Mouse (Mus musculus) intestine, postnatal 0 days (tissue): ENCODE measurements at regions not wholly inside any gene's neighbourhood (a gene's known extent, or its start where the extent isn't known, plus 50 kb on each side); places are given as distances from the start of the nearest gene placed in this dataset.

Source experiments
- ATAC-seq: fragments of 200-750 bp; cut with Nextera tagmentation; 2 replicates; pipeline ENCODE4 v1.8.0; 2017; ENCODE audit warnings: mild to moderate bottlenecking, moderate TSS enrichment, moderate library complexity
- H3K27ac ChIP-seq: fragments of 300-500 bp; sonication (generic); 2 replicates; pipeline ENCODE4 v1.5.1; 2014; ENCODE audit warnings: mild to moderate bottlenecking, low read depth, low read length, moderate library complexity
- H3K27me3 ChIP-seq: fragments of 300-500 bp; sonication (generic); replicated peaks from 2 replicates; pipeline ENCODE4 v1.6.1; 2014; ENCODE audit warnings: low read length, mixed read lengths; ENCODE audit not compliant: control insufficient read depth, insufficient read depth
- H3K36me3 ChIP-seq: fragments of 300-500 bp; sonication (generic); 2 replicates; pipeline ENCODE4 v1.6.1; 2014; ENCODE audit warnings: mild to moderate bottlenecking, moderate library complexity; ENCODE audit not compliant: control insufficient read depth, insufficient read depth
- H3K4me1 ChIP-seq: fragments of 300-500 bp; sonication (generic); replicated peaks from 2 replicates; pipeline ENCODE4 v1.6.1; 2014; ENCODE audit warnings: antibody characterized with exemption, low read length, mixed read lengths; ENCODE audit not compliant: control insufficient read depth, insufficient read depth
- H3K4me2 ChIP-seq: fragments of 300-500 bp; sonication (generic); replicated peaks from 2 replicates; pipeline ENCODE4 v1.6.1; 2014; ENCODE audit warnings: low read depth, mild to moderate bottlenecking, moderate library complexity
- H3K4me3 ChIP-seq: fragments of 300-500 bp; sonication (generic); 2 replicates; pipeline ENCODE4 v1.5.1; 2014; ENCODE audit warnings: low read depth, low read length
- H3K9ac ChIP-seq: fragments of 300-500 bp; sonication (generic); 2 replicates; pipeline ENCODE4 v1.6.1; 2014; ENCODE audit warnings: mild to moderate bottlenecking, low read depth, low read length
- H3K9me3 ChIP-seq: fragments of 300-500 bp; sonication (generic); 2 replicates; pipeline ENCODE4 v1.6.1; 2016; ENCODE audit warnings: mixed run types; ENCODE audit not compliant: control insufficient read depth
- CTCF ChIP-seq: sonication (generic); IDR thresholded peaks from 2 replicates; pipeline ENCODE4 v1.5.1; 2016; ENCODE audit warnings: low read depth, mild to moderate bottlenecking, control low read depth, antibody characterized with exemption, moderate library complexity
- WGBS: fragments of 180-500 bp; shearing (Covaris S2); extraction: QIAGEN DNeasy Blood & Tissue Kit; methylation state at CpG from one replicate; pipeline ENCODE4 v1.1.7; 2014; 5-methylcytosine and 5-hydroxymethylcytosine counted together

DNA sequence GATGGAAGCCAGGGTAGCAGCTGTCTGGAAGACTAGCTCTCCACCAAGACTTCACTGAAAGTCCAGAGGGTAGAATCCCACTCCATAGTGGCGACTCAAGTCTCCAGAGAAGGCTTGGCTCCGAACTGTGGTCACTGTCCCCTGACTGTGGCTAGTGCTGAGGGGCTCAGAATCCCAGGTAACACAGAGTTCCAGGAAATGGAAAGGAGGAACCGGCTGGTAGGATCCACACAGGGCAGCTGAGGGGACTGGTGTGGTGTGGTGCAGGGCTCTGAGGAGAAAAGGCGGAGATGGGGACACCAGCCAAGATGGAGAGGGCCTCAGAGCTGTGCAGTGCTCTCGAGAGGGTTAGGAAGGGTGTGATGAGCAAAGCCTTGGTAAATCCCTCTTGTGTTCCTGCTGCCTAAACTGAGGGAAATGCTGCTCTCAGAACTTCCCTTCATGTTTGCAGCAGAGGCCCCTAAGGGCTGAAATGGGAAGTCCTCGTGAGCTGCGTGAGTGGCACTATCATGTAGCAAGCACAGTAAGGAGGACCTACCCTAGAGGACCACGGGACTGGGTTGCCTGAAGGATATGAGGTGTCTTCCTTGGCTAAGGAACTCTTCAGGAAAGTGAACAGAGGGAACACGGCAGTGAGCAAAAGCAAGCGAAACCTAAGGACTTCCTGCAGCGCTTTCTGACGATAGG is 946.2 kb downstream of the 4930447A16Rik start:
- Histone ChIP-seq H3K4me2 (no peak overlapping the region), H3K27ac (no peak overlapping the region), H3K36me3 (no peaks in the 10 kb centered on the region), H3K27me3 (no peaks in the 10 kb centered on the region), H3K4me1 (peaks cover 12% of the 10 kb centered on the region; the same call in 1 of the 2 replicates), H3K4me3 (no peak overlapping the region), H3K9ac (no peak overlapping the region), H3K9me3 (no peaks in the 10 kb centered on the region)
- TF ChIP-seq CTCF = no peak
- no peak for ATAC-seq
- 85% methylated on average over 12 of the region's 12 CpGs for WGBS

DNA sequence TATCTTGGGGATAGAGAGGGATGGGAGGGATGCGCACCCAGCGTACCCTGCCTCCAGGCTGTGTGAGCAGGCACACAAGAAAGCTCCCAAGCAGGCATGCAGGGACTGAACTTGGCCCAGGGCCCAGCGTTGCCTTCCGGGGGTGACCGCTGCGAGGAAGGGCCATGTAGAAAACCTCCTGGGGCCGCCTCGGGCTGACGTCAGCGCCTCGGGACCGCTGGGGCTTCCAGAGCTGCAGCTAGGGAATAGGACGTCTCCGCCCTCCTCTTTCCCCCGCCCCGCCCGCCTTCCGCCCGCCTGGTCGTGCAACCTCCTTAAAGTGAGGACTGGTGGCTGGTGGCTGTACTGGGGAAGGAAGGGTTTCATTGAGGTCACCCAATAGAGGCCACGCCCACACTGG is 948.4 kb downstream of the 4930447A16Rik start:
- H3K9me3 ChIP-seq = no peaks in the 10 kb centered on the region
- H3K27ac ChIP-seq = peak overlapping the region; percentile 70
- no peak overlapping the region for H3K9ac ChIP-seq
- no peaks in the 10 kb centered on the region for H3K36me3 ChIP-seq
- no peak; the same call in none of the 2 replicates for TF ChIP-seq CTCF
- 4% methylated on average over 21 of the region's 21 CpGs for WGBS
- peak overlapping the region; percentile 58 for H3K4me2 ChIP-seq
- H3K4me3 ChIP-seq = no peak overlapping the region
- no peaks in the 10 kb centered on the region for H3K27me3 ChIP-seq
- H3K4me1 ChIP-seq = peaks cover 12% of the 10 kb centered on the region; the same call in 1 of the 2 replicates
- peak; percentile 78 for ATAC-seq

GRCm38 (mm10) chr15:38374786-38375185 is 949.4 kb downstream of the 4930447A16Rik start:
- WGBS = 46% methylated on average over 6 of the region's 6 CpGs
- ATAC-seq = peak; percentile 78
- H3K27ac ChIP-seq = peak overlapping the region; percentile 70
- H3K9me3 ChIP-seq = no peaks in the 10 kb centered on the region
- H3K36me3 ChIP-seq = no peaks in the 10 kb centered on the region
- no peaks in the 10 kb centered on the region for H3K27me3 ChIP-seq
- H3K4me1 ChIP-seq = peaks cover 12% of the 10 kb centered on the region; the same call in 1 of the 2 replicates
- H3K4me2 ChIP-seq = no peak overlapping the region
- H3K9ac ChIP-seq = no peak overlapping the region
- no peak overlapping the region for H3K4me3 ChIP-seq
- TF ChIP-seq CTCF = peak; percentile 10; the same call in 1 of the 2 replicates

DNA sequence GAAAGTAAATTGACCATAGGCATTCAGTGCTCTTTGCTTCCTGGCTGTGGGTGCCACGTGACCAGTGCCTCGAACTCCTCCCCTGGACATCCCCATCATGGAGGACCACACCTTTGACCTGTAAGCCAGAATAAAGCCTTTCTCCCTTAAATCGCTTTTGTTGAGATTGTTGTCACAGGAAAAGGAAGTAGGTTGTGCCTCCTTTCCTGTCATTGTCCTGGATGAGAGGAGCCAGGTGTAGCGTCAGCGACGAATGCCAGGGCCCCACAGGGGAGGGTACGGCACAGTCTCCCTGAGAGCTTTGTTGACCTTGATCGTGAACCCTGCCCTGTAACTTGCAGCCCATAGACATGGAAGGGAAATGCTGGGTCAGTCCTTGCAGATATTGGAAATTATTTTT is 952.8 kb downstream of the 4930447A16Rik start:
- no peak overlapping the region for H3K27ac ChIP-seq
- WGBS = 42% methylated on average over 8 of the region's 8 CpGs
- no peak overlapping the region for H3K4me2 ChIP-seq

DNA sequence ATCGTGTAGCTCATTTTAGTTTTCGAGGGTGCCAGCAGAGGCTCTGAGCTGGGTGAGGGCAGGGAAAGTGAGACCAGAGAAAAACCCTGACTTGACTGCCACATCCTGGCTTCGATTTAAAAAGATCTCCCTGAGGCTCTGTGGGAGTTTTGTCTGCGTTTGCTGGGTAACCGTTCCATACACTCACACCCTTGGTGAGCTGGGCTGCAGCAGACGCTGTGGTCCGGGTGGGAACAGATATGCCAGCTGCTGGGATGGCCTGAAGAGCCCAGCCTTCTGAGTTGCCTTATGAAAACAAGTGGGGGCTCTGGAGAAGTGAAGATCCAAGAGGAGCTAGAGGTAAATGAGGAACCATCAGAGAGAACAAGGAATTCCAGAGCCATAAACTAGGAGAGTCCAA is 962.3 kb downstream of the 4930447A16Rik start:
- no peaks in the 10 kb centered on the region for H3K27me3 ChIP-seq
- no peak for TF ChIP-seq CTCF
- ATAC-seq = no peak
- H3K36me3 ChIP-seq = no peaks in the 10 kb centered on the region
- no peak overlapping the region for H3K4me3 ChIP-seq
- no peak overlapping the region for H3K4me2 ChIP-seq
- H3K9me3 ChIP-seq = no peaks in the 10 kb centered on the region
- peaks cover 8% of the 10 kb centered on the region for H3K4me1 ChIP-seq
- no peak overlapping the region for H3K9ac ChIP-seq
- WGBS = 75% methylated on average over 7 of the region's 7 CpGs
- H3K27ac ChIP-seq = no peak overlapping the region

More for the DNA sequence above, 952.8 kb downstream of the 4930447A16Rik start:
- Histone ChIP-seq H3K9ac (no peak overlapping the region), H3K4me1 (peaks cover 11% of the 10 kb centered on the region; the same call in 1 of the 2 replicates), H3K4me3 (no peak overlapping the region), H3K27me3 (no peaks in the 10 kb centered on the region), H3K36me3 (no peaks in the 10 kb centered on the region), H3K9me3 (no peaks in the 10 kb centered on the region)
- ATAC-seq = no peak
- no peak for TF ChIP-seq CTCF

DNA sequence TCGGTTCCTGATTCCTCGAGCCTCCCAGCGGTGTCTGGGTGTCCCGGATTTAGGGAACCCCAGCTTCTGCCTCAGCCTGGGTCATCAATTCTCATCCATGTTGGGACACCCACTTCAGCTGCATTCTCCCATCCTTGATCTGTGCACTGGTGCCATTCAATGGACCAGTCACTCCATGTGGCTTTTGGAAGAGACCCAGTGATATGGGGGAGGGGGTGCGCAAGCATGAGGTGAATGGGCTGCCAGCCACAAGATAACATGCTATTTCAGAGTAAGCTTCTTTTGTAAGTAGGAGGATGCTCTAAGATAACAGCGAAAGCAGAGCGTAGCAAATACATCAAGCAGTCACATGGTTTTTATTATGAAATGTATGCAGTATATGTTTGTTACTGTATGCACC is 963.1 kb downstream of the 4930447A16Rik start:
- Histone ChIP-seq H3K4me1 (peaks cover 8% of the 10 kb centered on the region), H3K4me3 (no peak overlapping the region), H3K27ac (no peak overlapping the region), H3K9ac (no peak overlapping the region), H3K4me2 (no peak overlapping the region), H3K27me3 (no peaks in the 10 kb centered on the region), H3K36me3 (no peaks in the 10 kb centered on the region), H3K9me3 (no peaks in the 10 kb centered on the region)
- no peak for TF ChIP-seq CTCF
- no peak for ATAC-seq
- WGBS = 85% methylated on average over 7 of the region's 7 CpGs
